Mouse (Mus musculus): ENCODE results near the gene Mrgpre.
A peak's percentile ranks its signal among the peaks of the same experiment; 100 is the strongest.

Mrgpre gene

GRCm38 (mm10) chr7:143777375-143777774 lies 6.9 kb downstream of the Mrgpre start:
- DNase-seq (ENCODE audit: low spot score in 2 of 2), result no peak

- no peak for DNase-seq (ENCODE audit: low spot score in 2 of 2)
Observed at GRCm38 (mm10) chr7:143776137-143776536, 8.2 kb downstream of the Mrgpre start.

GRCm38 (mm10) chr7:143769461-143769860 lies 14.8 kb downstream of the Mrgpre start:
- DNase-seq (ENCODE audit: low spot score in 2 of 2), result no peak

- no peak for DNase-seq (ENCODE audit: low spot score in 2 of 2)
Observed at GRCm38 (mm10) chr7:143768267-143768666, 16.0 kb downstream of the Mrgpre start.

- DNase-seq (ENCODE audit: low spot score in 2 of 2), result no peak
Observed at GRCm38 (mm10) chr7:143766893-143767292, 17.4 kb downstream of the Mrgpre start, which contains the start of gene Mrgprg. TSS of gene Mrgprg (minus strand) at chr7:143766993.

GRCm38 (mm10) chr7:143764876-143765530 lies 19.3 kb downstream of the Mrgpre start:
- DNase-seq (ENCODE audit: low spot score in 2 of 2), result no peak

GRCm38 (mm10) chr7:143763794-143764193 lies 20.5 kb downstream of the Mrgpre start:
- no peak for DNase-seq (ENCODE audit: low spot score in 2 of 2)

GRCm38 (mm10) chr7:143758956-143759355 lies 25.3 kb downstream of the Mrgpre start:
- no peak for DNase-seq (ENCODE audit: low spot score in 2 of 2)

GRCm38 (mm10) chr7:143757696-143758095 lies 26.6 kb downstream of the Mrgpre start:
- no peak for DNase-seq (ENCODE audit: low spot score in 2 of 2)

GRCm38 (mm10) chr7:143757027-143757390 lies 27.3 kb downstream of the Mrgpre start:
- peak; percentile 61 to 64 for DNase-seq (ENCODE audit: low spot score in 2 of 2)

GRCm38 (mm10) chr7:143756125-143757026 lies 27.9 kb downstream of the Mrgpre start, which contains the start of gene Osbpl5:
TSS of gene Osbpl5 (minus strand) at chr7:143756985.
- DNase-seq (ENCODE audit: low spot score in 2 of 2), result peak; percentile 52 to 67

GRCm38 (mm10) chr7:143755357-143756124 lies 28.8 kb downstream of the Mrgpre start:
- no peak for DNase-seq (ENCODE audit: low spot score in 2 of 2)

- no peak for DNase-seq (ENCODE audit: low spot score in 2 of 2)
Observed at GRCm38 (mm10) chr7:143753990-143754715, 30.1 kb downstream of the Mrgpre start.

- DNase-seq (ENCODE audit: low spot score in 2 of 2), result no peak
Observed at GRCm38 (mm10) chr7:143752606-143753005, 31.7 kb downstream of the Mrgpre start.

- DNase-seq (ENCODE audit: low spot score in 2 of 2), result no peak
Observed at GRCm38 (mm10) chr7:143752056-143752455, 32.2 kb downstream of the Mrgpre start.

GRCm38 (mm10) chr7:143751380-143751779 lies 32.9 kb downstream of the Mrgpre start:
- DNase-seq (ENCODE audit: low spot score in 2 of 2), result no peak

GRCm38 (mm10) chr7:143749045-143749444 lies 35.3 kb downstream of the Mrgpre start:
- DNase-seq (ENCODE audit: low spot score in 2 of 2), result no peak

- peak; percentile 76 to 81 for DNase-seq (ENCODE audit: low spot score in 2 of 2)
Observed at GRCm38 (mm10) chr7:143748041-143748868, 36.0 kb downstream of the Mrgpre start.

GRCm38 (mm10) chr7:143740653-143741052 lies 43.6 kb downstream of the Mrgpre start:
- no peak for DNase-seq (ENCODE audit: low spot score in 2 of 2)

Measured in right cerebral cortex, postnatal 36 days (tissue).